Mouse (Mus musculus) forebrain, embryonic 13.5 days (tissue): ENCODE data around the gene Ccdc114. TPM values are rescaled to one million over a fixed set of nuclear protein-coding genes. Genes with fewer than 3 reads are reported as not detected.

ENCODE experiments used
- ATAC-seq: fragments of 200-750 bp; cut with Nextera tagmentation; 2 replicates; pipeline ENCODE4 v1.8.0; 2017
- H3K27ac ChIP-seq: fragments of 300-500 bp; sonication (generic); 2 replicates; pipeline ENCODE4 v1.5.1; 2015; ENCODE audit warnings: inconsistent platforms, mild to moderate bottlenecking, moderate library complexity
- H3K27me3 ChIP-seq: fragments of 300-500 bp; sonication (generic); 2 replicates; pipeline ENCODE4 v1.6.1; 2015; ENCODE audit warnings: mild to moderate bottlenecking, inconsistent platforms
- H3K36me3 ChIP-seq: fragments of 300-500 bp; sonication (generic); 2 replicates; pipeline ENCODE4 v1.6.1; 2015; ENCODE audit warnings: mild to moderate bottlenecking, inconsistent platforms; ENCODE audit not compliant: poor library complexity, severe bottlenecking
- H3K4me1 ChIP-seq: fragments of 300-500 bp; sonication (generic); 2 replicates; pipeline ENCODE4 v1.6.1; 2015; ENCODE audit warnings: inconsistent platforms
- H3K4me2 ChIP-seq: fragments of 300-500 bp; sonication (generic); 2 replicates; pipeline ENCODE4 v1.6.1; 2015; ENCODE audit warnings: inconsistent platforms, mild to moderate bottlenecking, moderate library complexity
- H3K4me3 ChIP-seq: fragments of 300-500 bp; sonication (generic); 2 replicates; pipeline ENCODE4 v1.5.1; 2015; ENCODE audit warnings: mild to moderate bottlenecking, inconsistent platforms
- H3K9ac ChIP-seq: fragments of 300-500 bp; sonication (generic); 2 replicates; pipeline ENCODE4 v1.6.1; 2015; ENCODE audit warnings: mild to moderate bottlenecking, inconsistent platforms
- H3K9me3 ChIP-seq: fragments of 300-500 bp; sonication (generic); replicated peaks from 2 replicates; pipeline ENCODE4 v1.6.1; 2016; ENCODE audit warnings: inconsistent platforms
- WGBS: fragments of 180-500 bp; shearing (Covaris S2); methylation state at CpG from one replicate; pipeline ENCODE4 v1.1.7; 2015; 5-methylcytosine and 5-hydroxymethylcytosine counted together
- polyA plus RNA-seq: library from polyadenylated mRNA; unstranded; fragments of >200 nt; fragmentation: Nextera tagmentation; extraction: Ambion mirVana; gene quantifications from 2 replicates; pipeline ENCODE4 v1.2.1, GENCODE M21; 2015

Gene Ccdc114
- polyA plus RNA-seq, 1 experiment from 2014 or later = 2.5 TPM

DNA sequence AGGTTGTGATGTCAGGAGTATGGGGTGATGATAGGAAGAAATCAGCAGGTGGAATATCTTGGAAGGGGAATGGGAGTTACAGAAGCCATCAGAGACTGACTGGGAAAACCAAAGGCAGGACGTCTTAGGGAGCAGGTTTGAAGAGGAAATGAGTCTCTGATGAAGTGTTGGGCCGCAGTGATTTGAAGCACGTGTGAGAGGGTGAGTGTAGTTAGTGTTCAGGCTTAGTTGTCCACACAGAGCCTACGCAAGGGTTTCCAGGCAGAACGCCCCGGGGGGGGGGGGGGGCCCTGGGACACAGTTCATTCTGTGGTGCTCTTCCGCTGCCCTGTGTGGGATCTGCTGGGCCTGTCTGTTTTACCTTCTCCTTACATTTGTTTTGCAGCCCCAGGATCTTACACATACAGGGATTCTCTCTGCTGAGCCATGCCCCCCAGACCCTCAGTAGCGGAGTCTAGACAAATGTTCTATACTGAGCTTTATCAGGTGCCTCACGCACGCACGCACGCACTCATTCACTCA, 21.3 kb upstream of the Ccdc114 start:
- no peaks in the 10 kb centered on the region for H3K27me3 ChIP-seq
- no peaks in the 10 kb centered on the region; the same call in 1 of the 2 replicates for H3K36me3 ChIP-seq
- ATAC-seq = no peak
- H3K9me3 ChIP-seq = no peaks in the 10 kb centered on the region
- H3K9ac ChIP-seq = no peak overlapping the region
- no peak overlapping the region for H3K4me3 ChIP-seq
- H3K27ac ChIP-seq = peak overlapping the region; percentile 25; the same call in 1 of the 2 replicates
- peaks cover 7% of the 10 kb centered on the region for H3K4me1 ChIP-seq
- no peak overlapping the region for H3K4me2 ChIP-seq
- WGBS = 78% methylated on average over 12 of the region's 12 CpGs

DNA sequence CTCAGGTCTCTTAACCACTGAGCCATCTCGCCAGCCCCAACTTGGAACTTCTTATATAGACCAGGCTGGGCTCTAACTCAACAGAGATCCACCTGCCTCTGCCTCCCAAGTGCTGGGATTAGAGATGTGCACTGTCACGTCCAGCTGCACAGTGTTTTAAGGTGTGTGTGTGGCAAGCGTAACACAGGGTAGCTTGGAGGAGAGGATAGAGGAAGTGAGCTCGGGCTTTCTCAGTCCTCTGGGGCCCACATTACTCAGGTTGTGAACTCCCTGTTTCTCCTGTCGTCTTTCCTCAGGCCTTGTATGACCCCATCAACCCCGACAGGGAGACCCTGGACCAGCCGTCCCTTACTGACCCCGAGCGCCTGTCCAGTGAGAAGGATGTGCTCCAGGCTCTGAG, 17.2 kb upstream of the Ccdc114 start:
- H3K9me3 ChIP-seq = no peaks in the 10 kb centered on the region
- peaks cover 25% of the 10 kb centered on the region for H3K36me3 ChIP-seq
- no peak overlapping the region for H3K9ac ChIP-seq
- WGBS = 92% methylated on average over 9 of the region's 9 CpGs
- H3K4me1 ChIP-seq = no peaks in the 10 kb centered on the region
- H3K4me2 ChIP-seq = no peak overlapping the region
- ATAC-seq = no peak
- H3K27ac ChIP-seq = no peak overlapping the region
- H3K4me3 ChIP-seq = no peak overlapping the region
- no peaks in the 10 kb centered on the region for H3K27me3 ChIP-seq

DNA sequence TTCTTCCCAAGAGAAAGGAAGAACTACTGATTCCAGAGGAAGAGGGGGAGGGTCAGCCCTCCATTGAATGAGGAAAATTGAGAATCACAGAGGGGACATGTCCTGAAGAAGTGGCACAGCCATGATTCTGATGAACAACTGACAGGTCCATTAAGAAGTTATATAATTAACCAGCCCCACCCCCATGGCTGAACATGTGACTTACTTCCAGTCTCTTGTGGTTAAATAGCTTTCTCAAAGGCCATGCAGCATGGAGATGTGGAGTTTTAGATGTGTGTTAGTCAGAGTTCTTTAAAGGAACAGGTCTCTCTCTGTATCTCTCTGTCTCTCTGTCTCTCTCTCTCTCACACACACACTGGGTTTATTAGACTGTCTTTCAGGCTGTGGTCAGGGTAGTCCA, 15.5 kb upstream of the Ccdc114 start:
- Histone ChIP-seq H3K4me3 (no peak overlapping the region), H3K4me1 (no peaks in the 10 kb centered on the region), H3K27me3 (no peaks in the 10 kb centered on the region), H3K9me3 (no peaks in the 10 kb centered on the region), H3K4me2 (no peak overlapping the region), H3K27ac (no peak overlapping the region), H3K9ac (no peak overlapping the region), H3K36me3 (peaks cover 28% of the 10 kb centered on the region)
- ATAC-seq = no peak

DNA sequence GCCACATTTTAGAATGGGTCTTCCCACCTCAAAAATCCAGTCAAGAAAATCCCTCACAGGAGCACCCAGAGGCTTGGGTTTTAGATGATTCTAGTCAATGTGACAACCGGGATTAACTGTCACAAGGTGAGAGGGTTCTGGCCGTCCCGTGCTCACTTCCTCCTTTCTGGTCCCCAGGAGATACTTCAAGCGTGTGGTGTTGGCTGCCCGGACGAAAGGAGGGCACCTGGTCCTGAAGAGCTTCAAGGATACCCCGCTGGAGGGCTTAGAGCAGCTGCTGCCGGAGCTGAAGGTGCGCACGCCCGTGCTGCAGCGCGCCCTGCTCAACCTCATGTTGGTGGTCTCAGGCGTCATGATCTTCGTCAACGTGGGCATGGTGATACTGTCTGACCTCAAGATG, 14.7 kb upstream of the Ccdc114 start:
- 92% methylated on average over 16 of the region's 16 CpGs for WGBS
- no peak overlapping the region for H3K9ac ChIP-seq

DNA sequence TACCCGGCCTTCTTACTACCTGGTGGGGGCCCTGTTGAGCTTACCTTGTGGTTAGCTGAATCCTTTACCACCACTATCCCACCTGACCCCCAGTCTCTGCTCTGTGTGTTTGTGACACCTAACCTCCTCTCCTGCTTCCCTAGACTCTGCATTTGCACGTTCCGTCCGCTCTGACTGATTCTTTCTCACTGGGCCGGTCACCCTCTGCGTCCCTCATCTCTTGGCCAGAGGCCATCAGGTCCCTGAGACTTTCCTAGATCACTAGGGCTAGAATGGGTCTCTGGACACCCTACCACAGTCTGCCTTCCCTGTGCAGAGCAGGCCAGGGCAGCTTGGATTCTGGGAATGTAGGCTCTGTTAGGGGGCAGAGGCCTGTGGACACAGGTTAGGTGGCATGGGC, 9.8 kb upstream of the Ccdc114 start:
- 91% methylated on average over 6 of the region's 6 CpGs for WGBS
- H3K4me1 ChIP-seq = peaks cover 29% of the 10 kb centered on the region
- ATAC-seq = no peak
- no peak overlapping the region for H3K27ac ChIP-seq
- no peak overlapping the region for H3K4me3 ChIP-seq
- H3K9ac ChIP-seq = no peak overlapping the region
- H3K36me3 ChIP-seq = peaks cover 26% of the 10 kb centered on the region
- no peak overlapping the region for H3K4me2 ChIP-seq
- no peaks in the 10 kb centered on the region for H3K9me3 ChIP-seq
- no peaks in the 10 kb centered on the region for H3K27me3 ChIP-seq

More for the DNA sequence above, 14.7 kb upstream of the Ccdc114 start:
- peaks cover 28% of the 10 kb centered on the region for H3K36me3 ChIP-seq
- H3K4me3 ChIP-seq = no peak overlapping the region
- ATAC-seq = no peak
- H3K4me1 ChIP-seq = no peaks in the 10 kb centered on the region
- H3K4me2 ChIP-seq = no peak overlapping the region
- no peaks in the 10 kb centered on the region for H3K9me3 ChIP-seq
- no peaks in the 10 kb centered on the region for H3K27me3 ChIP-seq
- H3K27ac ChIP-seq = no peak overlapping the region

DNA sequence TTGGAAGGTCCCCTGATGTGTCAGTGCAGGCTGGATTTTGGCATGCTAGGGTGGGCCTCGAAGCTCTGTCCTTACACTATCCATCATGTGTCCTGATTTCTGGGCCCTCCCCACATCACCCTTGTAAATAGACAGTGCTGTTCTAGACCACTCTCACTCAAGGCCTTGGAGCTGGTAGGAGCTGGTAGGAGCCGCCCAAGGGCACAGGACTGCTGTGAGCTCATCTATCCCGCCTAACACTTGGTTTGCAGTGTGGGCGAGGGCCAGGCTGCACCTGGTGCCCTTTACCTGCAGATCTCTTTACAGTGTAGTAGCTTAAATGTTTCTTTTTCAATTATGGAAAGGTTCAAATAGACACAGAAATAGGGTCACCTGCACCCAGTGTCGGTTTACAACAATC, 8.9 kb upstream of the Ccdc114 start:
- H3K4me1 ChIP-seq = peaks cover 29% of the 10 kb centered on the region
- H3K36me3 ChIP-seq = peaks cover 17% of the 10 kb centered on the region
- H3K27ac ChIP-seq = no peak overlapping the region
- H3K4me3 ChIP-seq = no peak overlapping the region
- no peaks in the 10 kb centered on the region for H3K9me3 ChIP-seq
- H3K27me3 ChIP-seq = no peaks in the 10 kb centered on the region
- ATAC-seq = no peak
- no peak overlapping the region for H3K9ac ChIP-seq
- H3K4me2 ChIP-seq = no peak overlapping the region
- WGBS = 93% methylated on average over 5 of the region's 5 CpGs

DNA sequence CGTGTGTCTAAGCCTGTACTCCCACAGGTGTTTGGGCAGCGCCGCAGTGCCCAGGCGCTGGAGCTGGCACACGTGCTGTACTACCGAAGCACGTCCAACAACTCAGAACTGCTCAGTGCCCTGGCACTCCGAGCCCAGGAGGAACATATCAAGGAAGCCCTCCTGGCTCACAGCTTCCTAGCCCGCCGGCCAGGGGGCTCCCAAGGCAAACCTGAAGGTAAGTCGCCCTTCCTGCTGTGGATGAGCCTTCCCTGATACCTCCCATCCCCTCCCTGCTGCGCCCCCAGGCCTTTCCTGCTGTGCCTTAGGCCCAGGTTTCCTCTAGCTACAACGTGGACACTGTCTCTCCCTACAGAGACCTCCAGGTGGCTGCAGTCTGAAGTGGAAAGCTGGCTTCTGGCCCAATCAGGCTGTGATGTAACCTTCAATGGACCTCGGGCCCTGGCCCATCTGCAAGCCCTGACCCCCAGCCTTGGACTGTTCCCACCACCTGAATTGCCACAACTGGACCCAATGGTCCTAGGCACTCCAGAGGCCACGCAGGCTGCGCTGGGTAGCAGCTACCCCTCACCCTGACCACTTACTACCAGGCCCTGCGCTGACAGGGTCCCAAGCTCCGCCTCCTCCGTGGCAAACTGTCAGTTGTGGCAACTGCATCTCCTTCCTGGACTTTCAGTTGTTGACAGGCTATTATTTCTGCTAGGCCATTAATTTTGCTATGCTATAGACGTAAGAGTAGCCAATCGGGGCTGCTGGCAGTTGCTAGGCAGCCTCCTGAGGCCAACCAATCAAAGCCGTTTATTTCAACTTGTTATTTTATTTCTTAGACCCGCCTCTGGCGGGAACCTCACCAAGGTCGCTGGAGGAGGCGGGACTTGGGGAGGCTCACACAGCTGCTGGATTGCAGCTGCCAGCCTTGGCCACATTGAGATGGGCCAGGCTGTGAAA, 7.5 kb upstream of the Ccdc114 start:
- Histone ChIP-seq H3K4me3 (peak overlapping the region; percentile 29), H3K27ac (peak overlapping the region; percentile 87), H3K4me2 (peak overlapping the region; percentile 56), H3K4me1 (peaks cover 29% of the 10 kb centered on the region), H3K9ac (peak overlapping the region; percentile 58), H3K9me3 (no peaks in the 10 kb centered on the region), H3K36me3 (0 out of 2 replicates have a peak, but pooled peaks cover 4% of the 10 kb centered on the region), H3K27me3 (no peaks in the 10 kb centered on the region)
- peak; percentile 89 for ATAC-seq
- 29% methylated on average over 26 of the region's 26 CpGs for WGBS

DNA sequence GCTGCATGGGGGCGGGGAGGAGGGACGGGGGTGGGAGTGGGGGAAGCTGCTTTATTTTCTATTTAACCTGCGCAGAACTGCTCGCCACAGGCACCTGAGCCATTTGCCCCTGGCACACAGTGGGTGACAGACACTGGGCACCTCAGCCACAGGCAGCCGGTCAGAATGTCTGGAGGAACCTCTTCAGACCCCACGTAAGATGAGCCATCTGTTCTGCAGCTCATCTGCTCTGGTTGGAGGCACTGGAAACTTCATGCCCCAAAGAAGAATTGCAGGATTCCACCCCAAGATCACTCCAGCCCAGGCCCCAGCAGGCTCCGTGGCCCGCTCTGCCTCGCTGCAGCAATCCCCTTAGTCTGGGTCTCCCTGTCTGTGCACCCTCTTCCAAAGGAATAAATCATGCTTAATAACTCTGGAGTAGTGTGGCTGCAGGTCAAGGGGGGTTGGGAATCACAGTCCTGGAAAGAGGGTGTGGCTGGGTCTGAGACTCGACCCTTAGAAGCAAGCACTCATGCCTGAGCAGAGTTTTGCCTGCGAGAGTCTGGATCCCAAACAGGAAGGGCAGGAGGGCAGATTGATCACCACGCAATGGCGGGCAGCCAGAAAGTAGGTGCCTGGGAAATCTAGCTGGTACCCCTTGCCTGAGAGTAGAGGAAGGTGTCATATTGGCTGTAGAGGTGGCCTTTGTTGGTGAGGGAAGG, 6.7 kb upstream of the Ccdc114 start:
- Histone ChIP-seq H3K9ac (peak overlapping the region; percentile 58), H3K27ac (peak overlapping the region; percentile 87), H3K4me1 (peaks cover 29% of the 10 kb centered on the region), H3K4me3 (peak overlapping the region; percentile 29), H3K27me3 (no peaks in the 10 kb centered on the region), H3K36me3 (0 out of 2 replicates have a peak, but pooled peaks cover 4% of the 10 kb centered on the region), H3K9me3 (no peaks in the 10 kb centered on the region), H3K4me2 (peak overlapping the region; percentile 56)
- peak; percentile 46; the same call in 1 of the 2 replicates for ATAC-seq
- WGBS = 33% methylated on average over 13 of the region's 13 CpGs

DNA sequence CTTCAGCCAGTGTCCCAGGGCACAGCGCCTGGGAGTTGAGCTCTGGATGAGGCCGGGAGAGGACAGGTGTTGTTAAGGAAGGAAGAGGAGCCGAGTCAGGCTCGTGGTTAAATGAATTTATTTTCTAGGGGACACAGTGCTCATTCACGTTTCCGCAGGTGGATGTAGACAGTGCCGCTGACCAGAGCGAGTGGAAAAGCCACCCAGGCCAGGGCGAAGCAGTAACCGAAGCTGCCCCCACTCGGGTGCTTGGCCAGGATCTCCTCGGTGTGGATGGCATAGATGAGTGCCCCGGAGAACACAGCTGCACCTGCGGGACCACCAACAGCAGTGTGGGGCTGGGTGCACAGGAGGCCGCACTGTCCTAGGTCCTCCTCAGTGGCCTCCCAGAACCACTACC, 5.9 kb upstream of the Ccdc114 start:
- no peak overlapping the region for H3K4me3 ChIP-seq

DNA sequence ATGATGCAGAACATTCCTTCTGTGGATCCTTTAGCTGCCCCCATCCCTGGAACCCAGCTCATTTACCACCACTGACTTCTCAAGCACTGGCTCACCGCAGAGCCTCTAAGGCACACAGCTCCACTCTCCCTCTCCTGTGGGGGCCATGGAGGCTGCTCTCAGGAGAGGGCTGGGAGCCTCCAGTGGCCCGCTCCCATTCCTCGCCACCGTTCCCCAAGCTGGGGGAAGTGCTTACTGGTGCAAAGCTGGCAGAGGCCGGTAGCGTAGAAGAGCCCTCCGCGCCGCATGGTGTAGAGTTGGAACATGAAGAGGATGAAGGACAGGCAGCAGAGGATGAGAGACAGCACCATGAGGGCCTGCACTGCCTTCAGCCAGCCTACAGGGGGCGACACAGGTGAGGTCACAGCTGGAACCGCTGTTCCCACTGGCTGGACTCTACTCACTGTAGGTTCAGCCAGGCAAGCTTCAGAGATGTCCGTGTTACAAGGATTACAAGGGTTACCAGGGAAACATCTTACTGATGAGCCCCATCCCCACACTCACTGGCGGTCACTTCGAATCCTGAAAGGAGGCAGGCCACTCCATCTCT, 4.7 kb upstream of the Ccdc114 start:
- no peak for ATAC-seq
- H3K9me3 ChIP-seq = no peaks in the 10 kb centered on the region
- H3K36me3 ChIP-seq = no peaks in the 10 kb centered on the region
- H3K4me2 ChIP-seq = no peak overlapping the region
- no peaks in the 10 kb centered on the region for H3K27me3 ChIP-seq
- H3K27ac ChIP-seq = no peak overlapping the region
- no peak overlapping the region for H3K4me3 ChIP-seq
- WGBS = 64% methylated on average over 14 of the region's 14 CpGs
- no peak overlapping the region for H3K9ac ChIP-seq
- H3K4me1 ChIP-seq = peaks cover 39% of the 10 kb centered on the region

More for the DNA sequence above, 5.9 kb upstream of the Ccdc114 start:
- Histone ChIP-seq H3K9me3 (no peaks in the 10 kb centered on the region), H3K9ac (peak overlapping the region; percentile 58), H3K36me3 (0 out of 2 replicates have a peak, but pooled peaks cover 4% of the 10 kb centered on the region), H3K4me1 (peaks cover 37% of the 10 kb centered on the region), H3K27ac (peak overlapping the region; percentile 87; the same call in 1 of the 2 replicates), H3K4me2 (no peak overlapping the region), H3K27me3 (no peaks in the 10 kb centered on the region)
- ATAC-seq = no peak
- WGBS = 90% methylated on average over 15 of the region's 15 CpGs

DNA sequence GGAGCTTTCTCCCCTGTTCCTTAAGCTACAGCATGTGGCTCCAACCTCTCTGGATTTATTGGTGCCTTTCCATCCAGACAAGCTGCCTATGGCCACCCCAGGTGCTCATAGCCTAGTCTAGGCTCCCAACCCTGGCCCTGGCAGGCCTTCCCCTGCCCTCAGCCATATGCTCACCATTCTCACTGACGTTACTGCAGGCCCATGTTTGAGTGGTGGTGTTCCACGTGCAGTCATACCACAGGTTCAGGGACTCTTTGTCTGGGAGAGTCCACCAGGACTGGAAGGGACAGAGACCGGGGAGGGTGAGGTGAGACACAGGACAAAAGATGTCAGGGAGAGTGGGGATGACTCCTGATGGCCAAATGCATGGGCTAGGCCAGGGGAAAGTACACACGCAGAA, 4.1 kb upstream of the Ccdc114 start:
- no peaks in the 10 kb centered on the region for H3K27me3 ChIP-seq
- 78% methylated on average over 4 of the region's 4 CpGs for WGBS
- no peak overlapping the region for H3K9ac ChIP-seq
- H3K27ac ChIP-seq = no peak overlapping the region
- peaks cover 39% of the 10 kb centered on the region for H3K4me1 ChIP-seq
- H3K36me3 ChIP-seq = no peaks in the 10 kb centered on the region
- no peak overlapping the region for H3K4me3 ChIP-seq
- H3K9me3 ChIP-seq = 0 out of 2 replicates have a peak, but pooled peaks cover under 1% of the 10 kb centered on the region
- no peak for ATAC-seq
- H3K4me2 ChIP-seq = no peak overlapping the region
